Mouse (Mus musculus) midbrain, embryonic 14.5 days (tissue): ENCODE measurements around the gene Btbd9. TPM values are rescaled to one million over a fixed set of nuclear protein-coding genes. Genes with fewer than 3 reads are reported as not detected.
A peak's percentile ranks its signal among the peaks of the same experiment; 100 is the strongest.

Experiments used
- ATAC-seq: fragments of 200-750 bp; cut with Nextera tagmentation; 2 replicates; pipeline ENCODE4 v1.8.0; 2017; ENCODE audit warnings: moderate number of reproducible peaks, moderate library complexity; ENCODE audit not compliant: low FRiP score, low TSS enrichment
- DNase-seq: peaks from one replicate; pipeline ENCODE4 v3.0.0-alpha.2; 2015
- H3K27ac ChIP-seq: fragments of 300-500 bp; sonication (generic); replicated peaks from 2 replicates; pipeline ENCODE4 v1.5.1; 2014; ENCODE audit warnings: mild to moderate bottlenecking, low read depth, low read length, moderate library complexity
- H3K27me3 ChIP-seq: fragments of 300-500 bp; sonication (generic); 2 replicates; pipeline ENCODE4 v1.6.1; 2014; ENCODE audit warnings: low read length, control low read depth, mixed read lengths; ENCODE audit not compliant: control insufficient read depth, insufficient read depth
- H3K36me3 ChIP-seq: fragments of 300-500 bp; sonication (generic); 2 replicates; pipeline ENCODE4 v1.6.1; 2014; ENCODE audit warnings: low read length, control low read depth; ENCODE audit not compliant: control insufficient read depth, insufficient read depth
- H3K4me1 ChIP-seq: fragments of 300-500 bp; sonication (generic); 2 replicates; pipeline ENCODE4 v1.6.1; 2014; ENCODE audit warnings: mild to moderate bottlenecking, antibody characterized with exemption, low read length, control low read depth; ENCODE audit not compliant: control insufficient read depth, insufficient read depth
- H3K4me2 ChIP-seq: fragments of 300-500 bp; sonication (generic); 2 replicates; pipeline ENCODE4 v1.6.1; 2014; ENCODE audit warnings: mild to moderate bottlenecking, low read length, moderate library complexity
- H3K4me3 ChIP-seq: fragments of 300-500 bp; sonication (generic); replicated peaks from 2 replicates; pipeline ENCODE4 v1.5.1; 2014; ENCODE audit warnings: low read depth, low read length
- H3K9ac ChIP-seq: fragments of 300-500 bp; sonication (generic); replicated peaks from 2 replicates; pipeline ENCODE4 v1.6.1; 2014; ENCODE audit warnings: mild to moderate bottlenecking, low read length, moderate library complexity
- H3K9me3 ChIP-seq: fragments of 300-500 bp; sonication (generic); 2 replicates; pipeline ENCODE4 v1.6.1; 2016; ENCODE audit warnings: low read length, control low read depth, mixed read lengths; ENCODE audit not compliant: control insufficient read depth
- WGBS: fragments of 180-500 bp; shearing (Covaris S2); extraction: QIAGEN DNeasy Blood & Tissue Kit; methylation state at CpG from one replicate; pipeline ENCODE4 v1.1.7; 2014; 5-methylcytosine and 5-hydroxymethylcytosine counted together
- polyA plus RNA-seq: library from polyadenylated mRNA; unstranded; fragments of >200 nt; fragmentation: Nextera tagmentation; extraction: Ambion mirVana; gene quantifications from 2 replicates; pipeline ENCODE4 v1.2.1, GENCODE M21; 2014

Gene Btbd9
- polyA plus RNA-seq, 1 experiment from 2014 or later = 140 TPM

GRCm38 (mm10) chr17:30392031-30392430 lies 184.3 kb downstream of the Btbd9 start:
- Histone ChIP-seq H3K4me2 (no peak overlapping the region), H3K9ac (no peak overlapping the region), H3K4me3 (no peak overlapping the region), H3K4me1 (peaks cover 6% of the 10 kb centered on the region), H3K9me3 (no peaks in the 10 kb centered on the region), H3K27ac (no peak overlapping the region), H3K36me3 (no peaks in the 10 kb centered on the region), H3K27me3 (no peaks in the 10 kb centered on the region)
- 86% methylated on average over 4 of the region's 4 CpGs for WGBS
- ATAC-seq (no peak), DNase-seq (no peak)

DNA sequence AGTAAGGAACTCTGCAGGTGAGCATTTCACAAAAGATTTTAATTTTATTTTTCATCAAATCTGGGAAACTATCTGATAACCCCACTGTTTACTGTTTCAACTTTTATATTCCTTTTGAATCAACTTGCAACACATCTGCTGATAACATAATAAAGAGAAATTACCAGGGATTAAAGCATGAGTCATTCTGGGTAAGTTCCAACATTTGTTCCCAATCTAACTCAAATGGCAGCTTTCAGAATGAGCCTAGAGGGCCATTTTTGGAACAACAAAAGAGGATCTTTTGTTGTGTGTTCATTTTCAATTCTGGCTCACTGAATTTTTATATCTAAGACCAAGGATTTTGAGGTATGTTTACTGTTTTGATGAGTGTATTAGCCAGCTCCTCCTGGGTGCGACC lies 185.1 kb downstream of the Btbd9 start:
- Histone ChIP-seq H3K9me3 (no peaks in the 10 kb centered on the region), H3K4me2 (no peak overlapping the region), H3K4me1 (peaks cover 6% of the 10 kb centered on the region), H3K27me3 (no peaks in the 10 kb centered on the region), H3K27ac (no peak overlapping the region), H3K36me3 (no peaks in the 10 kb centered on the region), H3K9ac (no peak overlapping the region), H3K4me3 (no peak overlapping the region)
- ATAC-seq (no peak), DNase-seq (no peak)
- 91% methylated on average over 1 of the region's 1 CpGs for WGBS

- peaks cover 6% of the 10 kb centered on the region for H3K4me1 ChIP-seq
- no peaks in the 10 kb centered on the region for H3K9me3 ChIP-seq
- DNase-seq (no peak), ATAC-seq (no peak)
- H3K36me3 ChIP-seq = no peaks in the 10 kb centered on the region
- no peak overlapping the region for H3K27ac ChIP-seq
- H3K9ac ChIP-seq = no peak overlapping the region
- H3K4me3 ChIP-seq = no peak overlapping the region
- H3K4me2 ChIP-seq = no peak overlapping the region
- H3K27me3 ChIP-seq = no peaks in the 10 kb centered on the region
Observed at GRCm38 (mm10) chr17:30389686-30390085, 186.6 kb downstream of the Btbd9 start.

DNA sequence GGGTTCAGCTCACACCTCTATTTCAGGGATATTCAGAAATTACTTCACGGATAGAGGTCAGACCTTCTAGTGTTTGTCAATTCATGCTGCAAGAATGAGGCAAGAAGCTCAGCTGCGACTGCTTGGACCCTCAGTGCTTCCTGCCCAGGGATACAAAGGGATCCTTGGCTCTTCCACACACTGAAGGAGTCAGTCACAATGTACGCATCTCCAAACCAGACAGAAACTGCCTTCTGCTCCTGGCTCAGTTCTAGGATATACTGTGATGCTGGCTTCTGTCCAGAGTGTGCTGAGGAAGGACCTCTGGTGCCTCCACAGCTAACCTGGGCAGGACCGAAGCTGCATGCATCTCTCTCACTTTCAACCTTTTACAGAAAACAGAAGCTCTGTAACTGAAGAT lies 187.5 kb downstream of the Btbd9 start:
- Histone ChIP-seq H3K4me3 (no peak overlapping the region), H3K27me3 (no peaks in the 10 kb centered on the region), H3K27ac (peak overlapping the region; percentile 55), H3K4me2 (no peak overlapping the region), H3K9ac (no peak overlapping the region), H3K9me3 (no peaks in the 10 kb centered on the region), H3K4me1 (peaks cover 6% of the 10 kb centered on the region), H3K36me3 (no peaks in the 10 kb centered on the region)
- 70% methylated on average over 4 of the region's 4 CpGs for WGBS
- no peak for DNase-seq
- ATAC-seq = no peak

DNA sequence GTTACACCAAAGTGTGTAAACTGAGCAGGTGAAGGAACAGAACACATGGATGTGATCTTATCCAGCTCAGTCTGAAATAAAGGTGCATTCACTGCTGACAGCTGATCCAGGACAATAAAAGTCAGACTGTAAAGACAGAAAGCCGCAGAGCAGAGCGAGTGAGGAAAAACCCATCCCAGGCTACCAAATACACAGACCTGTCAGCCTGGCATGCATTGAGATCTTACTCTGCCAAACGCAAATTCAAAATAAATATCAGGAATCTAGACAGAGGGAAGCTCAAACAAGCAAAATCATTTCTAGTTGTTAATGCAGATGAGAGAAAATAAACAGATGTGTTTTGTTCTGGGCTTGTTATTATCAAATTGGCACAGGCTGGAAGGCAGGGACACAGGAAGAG lies 187.9 kb downstream of the Btbd9 start:
- H3K4me2 ChIP-seq = no peak overlapping the region
- DNase-seq = no peak
- H3K36me3 ChIP-seq = no peaks in the 10 kb centered on the region
- H3K4me1 ChIP-seq = peaks cover 6% of the 10 kb centered on the region
- H3K27ac ChIP-seq = peak overlapping the region; percentile 55
- H3K4me3 ChIP-seq = no peak overlapping the region
- no peak overlapping the region for H3K9ac ChIP-seq
- ATAC-seq = no peak
- no peaks in the 10 kb centered on the region for H3K27me3 ChIP-seq
- 69% methylated on average over 3 of the region's 3 CpGs for WGBS
- no peaks in the 10 kb centered on the region for H3K9me3 ChIP-seq

GRCm38 (mm10) chr17:30386241-30386640 lies 190.0 kb downstream of the Btbd9 start:
- Histone ChIP-seq H3K4me2 (no peak overlapping the region), H3K9me3 (no peaks in the 10 kb centered on the region), H3K9ac (no peak overlapping the region), H3K36me3 (no peaks in the 10 kb centered on the region), H3K4me3 (no peak overlapping the region), H3K27ac (no peak overlapping the region), H3K4me1 (peaks cover 4% of the 10 kb centered on the region), H3K27me3 (no peaks in the 10 kb centered on the region)
- WGBS = 93% methylated on average over 9 of the region's 9 CpGs
- DNase-seq (no peak), ATAC-seq (no peak)

DNA sequence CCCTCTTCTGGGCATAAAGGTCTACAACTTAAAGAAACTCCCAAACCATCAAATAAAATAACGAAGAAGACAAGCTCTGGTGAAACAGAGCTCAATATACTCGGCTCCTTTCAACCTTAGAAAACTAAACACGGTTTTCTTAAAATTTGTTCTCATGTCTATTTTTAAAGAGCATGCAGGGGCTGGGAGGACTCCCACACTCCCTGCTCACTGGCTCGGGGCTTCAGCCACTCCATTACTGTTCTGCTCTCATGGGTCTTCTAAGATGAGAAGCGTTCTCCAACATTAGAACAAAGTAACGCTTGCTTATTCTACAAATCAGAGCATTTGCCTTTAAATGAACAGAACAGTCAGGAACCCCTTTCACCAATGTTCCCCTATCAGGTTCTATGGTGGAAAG lies 192.6 kb downstream of the Btbd9 start:
- no peaks in the 10 kb centered on the region for H3K27me3 ChIP-seq
- H3K36me3 ChIP-seq = no peaks in the 10 kb centered on the region
- no peak for DNase-seq
- no peak overlapping the region for H3K4me2 ChIP-seq
- H3K4me3 ChIP-seq = no peak overlapping the region
- no peaks in the 10 kb centered on the region for H3K9me3 ChIP-seq
- H3K9ac ChIP-seq = no peak overlapping the region
- ATAC-seq = no peak
- no peak overlapping the region for H3K27ac ChIP-seq
- H3K4me1 ChIP-seq = peaks cover 9% of the 10 kb centered on the region
- 90% methylated on average over 6 of the region's 6 CpGs for WGBS

DNA sequence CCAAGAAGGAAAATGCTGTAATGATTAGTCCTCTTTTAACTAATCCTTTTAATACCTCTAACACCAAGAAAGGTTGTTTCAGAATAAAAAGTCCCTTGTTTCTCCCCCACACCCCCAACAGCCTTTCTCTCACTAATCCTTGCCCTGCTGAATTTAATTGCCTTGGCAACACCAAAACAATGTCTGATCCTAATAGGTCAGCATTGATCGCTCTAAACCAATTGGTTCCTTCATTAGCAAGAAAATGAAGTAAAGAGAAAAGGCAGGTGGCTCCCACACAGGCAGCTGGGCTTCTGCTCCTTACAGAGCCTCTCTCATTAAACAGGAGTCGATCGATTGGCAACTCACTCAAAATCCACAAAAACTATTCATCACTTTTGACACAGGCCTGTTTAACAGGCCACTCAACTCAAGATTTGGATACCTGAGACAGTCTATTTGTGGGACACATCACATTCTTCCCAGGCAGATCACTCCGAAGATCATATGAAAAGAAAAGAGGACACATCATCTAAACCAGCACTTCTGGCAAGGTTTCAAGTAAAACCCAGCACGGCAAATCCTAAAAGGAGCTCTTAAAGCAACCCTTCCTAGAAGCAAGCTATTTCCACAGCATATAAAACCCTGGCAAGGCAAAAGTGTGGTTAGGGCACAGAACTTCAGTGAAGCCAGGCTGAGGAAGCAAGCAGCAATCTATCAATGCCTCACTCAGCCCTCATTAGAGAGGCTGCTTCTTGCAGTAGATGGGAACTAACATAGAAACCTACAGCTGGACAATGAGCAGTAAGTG lies 197.9 kb downstream of the Btbd9 start:
- Histone ChIP-seq H3K4me3 (no peak overlapping the region), H3K9ac (no peak overlapping the region), H3K27ac (peak overlapping the region; percentile 43; the same call in 1 of the 2 replicates), H3K27me3 (no peaks in the 10 kb centered on the region), H3K4me2 (no peak overlapping the region), H3K4me1 (peaks cover 28% of the 10 kb centered on the region), H3K9me3 (no peaks in the 10 kb centered on the region), H3K36me3 (no peaks in the 10 kb centered on the region)
- peak; percentile 62 for DNase-seq
- 6% methylated on average over 5 of the region's 5 CpGs for WGBS
- ATAC-seq = no peak

DNA sequence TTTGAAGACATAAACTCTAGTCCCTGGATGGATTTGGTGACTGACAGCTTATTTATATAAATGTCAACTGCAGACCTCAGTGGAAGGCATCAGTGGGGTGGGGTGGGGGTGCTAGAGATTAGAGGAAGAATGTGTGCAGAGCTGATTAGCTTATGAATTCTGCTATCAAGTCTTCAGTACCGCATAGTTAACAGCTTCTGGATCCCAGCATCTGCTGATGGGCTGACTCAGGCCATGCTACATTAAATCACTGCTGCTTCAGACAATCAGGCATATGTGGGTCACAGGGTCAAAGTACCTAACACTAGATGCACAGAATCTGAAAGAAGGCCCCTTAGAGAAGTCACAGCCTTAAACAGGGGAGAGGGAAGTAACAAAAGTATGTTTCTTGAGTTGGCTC lies 198.5 kb downstream of the Btbd9 start:
- H3K27ac ChIP-seq = peak overlapping the region; percentile 43; the same call in 1 of the 2 replicates
- H3K27me3 ChIP-seq = no peaks in the 10 kb centered on the region
- DNase-seq (peak; percentile 35), ATAC-seq (no peak; the same call in 1 of the 2 replicates)
- H3K4me2 ChIP-seq = no peak overlapping the region
- H3K9me3 ChIP-seq = no peaks in the 10 kb centered on the region
- peaks cover 28% of the 10 kb centered on the region for H3K4me1 ChIP-seq
- no peaks in the 10 kb centered on the region for H3K36me3 ChIP-seq
- no peak overlapping the region for H3K4me3 ChIP-seq
- no peak overlapping the region for H3K9ac ChIP-seq
- WGBS = 3% methylated on average over 1 of the region's 1 CpGs
